Mouse (Mus musculus): ENCODE measurements around the gene Rcor1. TPM values are rescaled to one million over a fixed set of nuclear protein-coding genes. Genes with fewer than 3 reads are reported as not detected.

The Rcor1 gene
- polyA plus RNA-seq (2015; fragmentation: Nextera tagmentation; extraction: Ambion mirVana): 3.6 and 4.8 TPM in 2 replicates

DNA sequence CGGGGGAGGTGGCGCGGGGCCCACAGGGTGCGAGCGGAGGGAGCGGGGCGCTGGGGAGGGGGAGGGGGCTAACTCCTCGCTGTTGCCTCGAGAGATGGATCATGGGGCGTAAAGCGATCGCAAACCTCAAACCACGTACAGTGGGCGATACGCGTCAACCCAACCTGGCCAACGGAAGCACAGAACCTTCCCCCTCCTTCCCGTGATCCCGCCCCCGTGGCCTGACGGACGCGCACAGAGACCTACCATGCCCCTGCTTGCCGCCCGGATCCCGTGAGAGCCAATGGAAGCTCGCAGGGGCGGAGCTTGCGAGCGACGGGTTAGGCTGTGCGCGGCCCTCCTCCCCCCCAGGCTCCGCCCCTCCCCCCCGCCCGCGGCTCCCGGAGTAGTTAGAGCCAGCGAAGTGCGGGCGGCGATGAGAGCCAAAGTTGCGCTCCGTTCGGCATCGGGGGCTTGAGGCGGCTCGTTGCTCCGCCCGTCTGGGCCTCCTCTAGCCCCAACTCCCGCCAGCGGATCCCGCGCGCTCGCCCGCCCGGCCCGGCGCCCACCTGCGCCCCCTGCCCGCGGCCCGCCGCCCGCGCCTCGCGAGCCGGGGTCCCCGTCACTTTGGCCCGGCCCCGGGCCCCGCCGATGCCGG, at the start of gene Rcor1:
TSS of gene Rcor1 (plus strand) at position 376 of the 637 bp plus-strand sequence.
- H3K4me3 ChIP-seq (ENCODE audit: low read depth, low read length): peak within 1 kb of the TSS; percentile 91
- no peak for TF ChIP-seq CTCF (IDR thresholded peaks at IDR 0.05; ENCODE audit: low read depth)
- no peak for TF ChIP-seq EP300 (IDR thresholded peaks at IDR 0.05; ENCODE audit: low read depth)
- no peaks in the 10 kb centered on the region for H3K9me3 ChIP-seq (ENCODE audit: low read length)
- peak within 1 kb of the TSS; percentile 97 for H3K27ac ChIP-seq (ENCODE audit: low read depth)
- H3K36me3 ChIP-seq (replicated peaks; ENCODE audit: insufficient read depth, low read length): peaks cover 7% of the 10 kb centered on the region
- H3K9ac ChIP-seq (replicated peaks): peak within 1 kb of the TSS; percentile 95
- H3K4me2 ChIP-seq (ENCODE audit: low read depth, low read length): peak within 1 kb of the TSS; percentile 100
- H3K27me3 ChIP-seq (ENCODE audit: insufficient read depth, low read length): no peaks in the 10 kb centered on the region
- under 1% methylated on average over 50 of the region's 76 CpGs for WGBS (ENCODE audit: insufficient replicate concordance)
- DNase-seq (peak; percentile 99), ATAC-seq (peak; percentile 95)
- peaks cover 37% of the 10 kb centered on the region for H3K4me1 ChIP-seq (ENCODE audit: insufficient read depth)

DNA sequence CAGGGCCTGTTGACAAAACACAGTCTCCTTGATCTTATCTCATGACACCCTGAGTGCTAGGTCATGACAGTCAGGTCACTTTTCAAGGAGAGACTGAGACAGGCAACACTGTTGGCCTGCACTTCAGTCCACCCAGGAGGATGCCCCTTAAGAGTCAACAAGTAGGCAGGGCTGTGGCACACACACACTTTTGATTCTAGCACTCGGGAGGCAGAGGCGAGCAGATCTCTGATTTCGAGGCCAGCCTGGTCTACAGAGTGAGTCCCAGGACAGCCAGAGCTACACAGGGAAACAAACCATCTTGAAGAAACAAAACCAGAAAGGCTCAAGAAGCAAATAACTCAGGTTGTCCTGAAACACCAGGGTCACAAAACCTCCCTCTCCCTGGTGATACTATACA, 49.7 kb upstream of the Rcor1 start:
- DNase-seq (no peak), ATAC-seq (no peak)
- H3K9me3 ChIP-seq (ENCODE audit: low read length): no peaks in the 10 kb centered on the region
- TF ChIP-seq EP300 (IDR thresholded peaks at IDR 0.05; ENCODE audit: low read depth) (no peak), CTCF (IDR thresholded peaks at IDR 0.05; ENCODE audit: low read depth) (no peak)
- no peaks in the 10 kb centered on the region for H3K27me3 ChIP-seq (ENCODE audit: insufficient read depth, low read length)
- no peak overlapping the region for H3K27ac ChIP-seq (ENCODE audit: low read depth)
- no peak overlapping the region for H3K4me3 ChIP-seq (ENCODE audit: low read depth, low read length)
- H3K4me2 ChIP-seq (ENCODE audit: low read depth, low read length): no peak overlapping the region
- peaks cover 9% of the 10 kb centered on the region for H3K4me1 ChIP-seq (ENCODE audit: insufficient read depth)
- H3K36me3 ChIP-seq (replicated peaks; ENCODE audit: insufficient read depth, low read length): no peaks in the 10 kb centered on the region
- WGBS (ENCODE audit: insufficient replicate concordance): 85% methylated on average over 3 of the region's 3 CpGs
- H3K9ac ChIP-seq (replicated peaks): no peak overlapping the region

DNA sequence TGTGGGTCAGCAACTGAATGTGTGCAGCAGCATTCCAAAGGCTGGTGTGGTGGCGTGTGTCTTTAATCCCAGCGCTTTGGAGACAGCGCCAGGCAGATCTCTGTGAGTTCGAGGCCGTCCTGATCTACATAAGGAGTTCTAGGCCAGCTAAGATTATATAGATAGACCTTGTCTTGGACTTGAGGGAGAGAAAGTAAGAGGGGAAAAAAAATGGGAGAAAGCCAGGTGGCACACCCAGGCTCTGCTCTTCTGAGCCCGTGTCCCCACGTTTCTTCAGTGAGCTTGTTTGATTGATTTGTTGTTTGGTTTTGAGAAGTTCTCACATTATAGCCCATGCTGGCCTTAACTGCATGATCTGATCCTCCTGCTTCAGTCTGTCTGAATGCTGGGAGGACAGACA, 48.7 kb upstream of the Rcor1 start:
- H3K27me3 ChIP-seq (ENCODE audit: insufficient read depth, low read length): no peaks in the 10 kb centered on the region
- H3K9ac ChIP-seq (replicated peaks): no peak overlapping the region
- H3K4me1 ChIP-seq (ENCODE audit: insufficient read depth): peaks cover 9% of the 10 kb centered on the region
- no peak overlapping the region for H3K27ac ChIP-seq (ENCODE audit: low read depth)
- H3K4me3 ChIP-seq (ENCODE audit: low read depth, low read length): no peak overlapping the region
- DNase-seq (no peak), ATAC-seq (no peak)
- no peaks in the 10 kb centered on the region for H3K9me3 ChIP-seq (ENCODE audit: low read length)
- no peaks in the 10 kb centered on the region for H3K36me3 ChIP-seq (replicated peaks; ENCODE audit: insufficient read depth, low read length)
- TF ChIP-seq CTCF (IDR thresholded peaks at IDR 0.05; ENCODE audit: low read depth): no peak
- H3K4me2 ChIP-seq (ENCODE audit: low read depth, low read length): no peak overlapping the region
- WGBS (ENCODE audit: insufficient replicate concordance): 91% methylated on average over 7 of the region's 7 CpGs

DNA sequence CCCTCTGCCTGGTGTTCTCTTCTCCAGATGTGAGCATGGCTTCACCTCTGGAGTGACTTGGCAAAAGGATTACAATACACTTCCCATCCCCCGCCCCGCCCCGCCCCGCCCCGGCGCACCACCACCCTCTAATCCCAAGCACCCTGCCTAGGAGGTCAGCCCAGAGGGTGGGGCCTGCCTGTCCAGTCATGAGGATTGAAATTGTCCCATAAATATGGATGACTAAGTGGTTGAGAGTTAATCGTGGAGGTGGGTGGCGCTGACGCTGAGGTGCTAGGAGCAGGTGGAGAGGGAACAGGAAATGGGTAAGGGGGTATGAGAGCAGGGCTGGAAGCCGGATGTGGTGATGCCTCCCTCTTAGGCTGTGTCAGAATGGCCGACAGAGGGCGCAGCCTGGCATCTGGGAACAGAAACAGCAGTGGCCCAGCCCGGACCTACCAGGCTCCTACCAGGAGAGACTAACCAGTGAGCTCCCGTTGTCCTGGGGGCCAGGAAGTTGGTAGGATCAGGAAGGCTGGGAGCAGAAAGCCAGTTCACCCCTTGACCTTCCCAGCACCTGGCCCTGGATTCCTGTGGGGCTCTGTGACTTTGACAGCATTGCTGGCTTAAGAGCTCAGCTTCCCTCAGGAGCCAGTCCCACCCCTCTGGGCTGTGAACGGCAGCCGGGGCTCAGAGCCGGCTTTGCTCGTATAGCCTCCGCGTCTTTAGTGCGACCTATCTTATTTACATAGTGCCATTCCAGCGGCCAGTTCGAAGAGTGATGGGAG, 47.6 kb upstream of the Rcor1 start:
- no peaks in the 10 kb centered on the region for H3K36me3 ChIP-seq (replicated peaks; ENCODE audit: insufficient read depth, low read length)
- H3K27me3 ChIP-seq (ENCODE audit: insufficient read depth, low read length): no peaks in the 10 kb centered on the region
- peaks cover 9% of the 10 kb centered on the region for H3K4me1 ChIP-seq (ENCODE audit: insufficient read depth)
- WGBS (ENCODE audit: insufficient replicate concordance): under 1% methylated on average over 23 of the region's 23 CpGs
- peak; percentile 93 for TF ChIP-seq CTCF (IDR thresholded peaks at IDR 0.05; ENCODE audit: low read depth)
- TF ChIP-seq EP300 (IDR thresholded peaks at IDR 0.05; ENCODE audit: low read depth): peak; percentile 22; the same call in 1 of the 2 replicates
- peak overlapping the region; percentile 56 for H3K4me3 ChIP-seq (ENCODE audit: low read depth, low read length)
- no peaks in the 10 kb centered on the region for H3K9me3 ChIP-seq (ENCODE audit: low read length)
- peak overlapping the region; percentile 49 for H3K27ac ChIP-seq (ENCODE audit: low read depth)
- peak overlapping the region; percentile 53 for H3K9ac ChIP-seq (replicated peaks)
- H3K4me2 ChIP-seq (ENCODE audit: low read depth, low read length): peak overlapping the region; percentile 74
- DNase-seq (peak; percentile 92), ATAC-seq (peak; percentile 89)

DNA sequence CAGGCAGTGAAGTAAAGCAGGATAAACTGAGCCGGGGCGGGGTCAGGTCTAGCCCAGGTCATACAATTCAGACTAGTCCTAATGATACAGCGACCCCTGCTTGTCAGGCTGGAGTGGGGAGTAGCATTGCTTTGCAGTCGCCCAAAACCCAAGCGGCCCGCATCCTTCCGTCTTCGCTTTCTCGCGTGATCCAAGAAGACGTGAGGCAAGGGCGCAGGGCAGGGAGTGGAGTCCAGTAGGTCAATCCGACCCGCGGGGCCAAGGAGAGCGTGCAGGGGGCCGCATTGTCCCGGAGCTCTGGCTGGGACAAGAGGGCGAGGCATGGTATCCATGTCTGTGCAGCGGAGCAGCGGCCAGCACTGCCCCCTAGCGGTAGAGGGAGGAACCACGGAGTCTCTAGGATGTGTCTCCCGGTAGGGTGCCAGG, 47.0 kb upstream of the Rcor1 start:
- WGBS (ENCODE audit: insufficient replicate concordance): 0% methylated on average over 19 of the region's 24 CpGs
- TF ChIP-seq EP300 (IDR thresholded peaks at IDR 0.05; ENCODE audit: low read depth): no peak
- peak; percentile 95 for TF ChIP-seq CTCF (IDR thresholded peaks at IDR 0.05; ENCODE audit: low read depth)
- peak; percentile 94 for ATAC-seq

DNA sequence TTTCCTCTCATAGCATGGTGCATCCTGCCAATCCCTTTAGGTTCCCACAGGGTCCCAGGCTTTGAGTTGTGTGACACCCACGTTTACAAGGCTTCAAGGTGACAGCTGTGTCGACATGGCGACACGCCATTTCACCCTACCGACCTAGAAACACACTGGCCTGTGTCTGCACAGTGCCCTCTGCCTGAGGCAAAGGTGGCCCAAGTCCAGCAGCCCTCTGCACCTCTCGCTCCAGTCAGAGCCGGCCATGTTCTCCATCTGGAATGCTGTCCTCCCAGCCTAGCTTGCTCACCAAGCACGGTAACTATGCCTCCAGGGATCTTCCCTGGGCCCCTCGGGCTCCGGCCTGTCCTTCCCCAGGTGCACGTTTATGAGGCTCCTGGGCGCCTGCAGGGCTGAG, 46.4 kb upstream of the Rcor1 start:
- Histone ChIP-seq H3K27me3 (ENCODE audit: insufficient read depth, low read length) (no peaks in the 10 kb centered on the region), H3K9ac (replicated peaks) (no peak overlapping the region), H3K27ac (ENCODE audit: low read depth) (no peak overlapping the region), H3K9me3 (ENCODE audit: low read length) (peaks cover 2% of the 10 kb centered on the region; the same call in 1 of the 2 replicates), H3K4me1 (ENCODE audit: insufficient read depth) (peaks cover 9% of the 10 kb centered on the region), H3K36me3 (replicated peaks; ENCODE audit: insufficient read depth, low read length) (no peaks in the 10 kb centered on the region), H3K4me2 (ENCODE audit: low read depth, low read length) (peak overlapping the region; percentile 74), H3K4me3 (ENCODE audit: low read depth, low read length) (peak overlapping the region; percentile 56)
- DNase-seq (no peak), ATAC-seq (no peak)
- 78% methylated on average over 12 of the region's 12 CpGs for WGBS (ENCODE audit: insufficient replicate concordance)
- no peak for TF ChIP-seq CTCF (IDR thresholded peaks at IDR 0.05; ENCODE audit: low read depth)
- TF ChIP-seq EP300 (IDR thresholded peaks at IDR 0.05; ENCODE audit: low read depth): no peak

More for the DNA sequence above, 47.0 kb upstream of the Rcor1 start:
- Histone ChIP-seq H3K27me3 (ENCODE audit: insufficient read depth, low read length) (no peaks in the 10 kb centered on the region), H3K4me2 (ENCODE audit: low read depth, low read length) (peak overlapping the region; percentile 74), H3K9me3 (ENCODE audit: low read length) (no peaks in the 10 kb centered on the region), H3K27ac (ENCODE audit: low read depth) (peak overlapping the region; percentile 58), H3K4me1 (ENCODE audit: insufficient read depth) (peaks cover 9% of the 10 kb centered on the region), H3K4me3 (ENCODE audit: low read depth, low read length) (peak overlapping the region; percentile 56), H3K9ac (replicated peaks) (peak overlapping the region; percentile 53), H3K36me3 (replicated peaks; ENCODE audit: insufficient read depth, low read length) (no peaks in the 10 kb centered on the region)
- DNase-seq: peak; percentile 94

All from liver, postnatal 0 days (tissue).